Mouse (Mus musculus): ENCODE results near the gene Git2. TPM values are rescaled to one million over a fixed set of nuclear protein-coding genes. Genes with fewer than 3 reads are reported as not detected.
A peak's percentile ranks its signal among the peaks of the same experiment; 100 is the strongest.

Git2 gene
- polyA plus RNA-seq, 1 experiment from 2014 or later: 14.8 TPM

DNA sequence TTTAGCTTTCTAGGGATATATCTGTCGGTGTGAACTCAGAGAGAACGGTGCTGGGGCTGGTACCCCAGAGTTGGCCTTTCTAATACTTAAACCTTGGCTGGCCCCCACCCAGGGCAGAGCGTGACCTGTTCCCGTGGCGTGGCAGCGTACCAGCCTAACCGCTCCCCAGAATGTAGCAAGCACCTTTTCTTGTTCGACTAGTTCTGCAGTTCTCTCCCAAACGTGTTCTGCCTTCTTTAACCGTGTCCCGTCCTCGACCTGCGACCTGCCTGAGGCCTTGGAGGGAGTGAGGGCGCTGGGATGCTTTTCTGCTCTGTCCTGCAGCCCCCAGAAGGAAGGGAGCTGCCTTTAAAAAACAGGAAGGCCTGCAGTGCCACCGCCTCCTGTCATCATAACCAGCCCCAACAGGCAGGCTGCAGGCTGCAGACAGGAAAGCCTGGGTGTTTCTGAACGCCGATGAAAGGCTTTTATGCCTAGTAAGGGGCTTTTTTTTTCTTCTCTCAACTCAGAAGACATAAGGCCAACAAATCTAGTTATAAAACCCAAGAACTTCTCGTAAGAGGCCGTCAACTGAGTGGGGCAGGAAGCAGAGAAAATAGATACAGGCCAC is 94.5 kb downstream of the Git2 start:
- H3K9ac ChIP-seq: no peak overlapping the region

GRCm38 (mm10) chr5:114679841-114680591 is 95.3 kb downstream of the Git2 start:
- Histone ChIP-seq H3K4me1 (replicated peaks) (peaks cover 10% of the 10 kb centered on the region), H3K36me3 (peaks cover 11% of the 10 kb centered on the region; the same call in 1 of the 2 replicates), H3K27me3 (no peaks in the 10 kb centered on the region), H3K9me3 (replicated peaks) (no peaks in the 10 kb centered on the region), H3K4me3 (replicated peaks) (no peak overlapping the region), H3K4me2 (no peak overlapping the region), H3K9ac (no peak overlapping the region), H3K27ac (no peak overlapping the region; the same call in 1 of the 2 replicates)
- WGBS (ENCODE audit: insufficient replicate concordance): 65% methylated on average over 17 of the region's 17 CpGs
- no peak for DNase-seq
- no peak for ATAC-seq (ENCODE audit: low read depth)

More for the DNA sequence above, 94.5 kb downstream of the Git2 start:
- no peaks in the 10 kb centered on the region for H3K27me3 ChIP-seq
- H3K36me3 ChIP-seq: peaks cover 11% of the 10 kb centered on the region; the same call in 1 of the 2 replicates
- WGBS (ENCODE audit: insufficient replicate concordance): 54% methylated on average over 19 of the region's 19 CpGs
- peaks cover 10% of the 10 kb centered on the region for H3K4me1 ChIP-seq (replicated peaks)
- DNase-seq (no peak), ATAC-seq (ENCODE audit: low read depth) (no peak)
- no peaks in the 10 kb centered on the region for H3K9me3 ChIP-seq (replicated peaks)
- H3K27ac ChIP-seq: peak overlapping the region; percentile 18; the same call in 1 of the 2 replicates
- no peak overlapping the region for H3K4me3 ChIP-seq (replicated peaks)
- no peak overlapping the region for H3K4me2 ChIP-seq

Small RNA genes within 50 kb of the gene (microRNA-seq; reads per million reads assigned to microRNA genes)
- gene Mir7028: not detected

Other genes starting within 250 kb of the Git2 start
- gene Fam222a, start 207.5 kb downstream of the Git2 start, polyA plus RNA-seq (2015; fragmentation: Nextera tagmentation; extraction: Ambion mirVana): 0.58 and 0.61 TPM in 2 replicates
- gene Trpv4, start 117.1 kb downstream of the Git2 start, polyA plus RNA-seq (2015; fragmentation: Nextera tagmentation; extraction: Ambion mirVana): 0.17 and 0.23 TPM in 2 replicates
- 36.1 and 41.7 TPM in 2 replicates for gene Gltp, start 84.5 kb downstream of the Git2 start, polyA plus RNA-seq (2015; fragmentation: Nextera tagmentation; extraction: Ambion mirVana)
- gene Tchp, start 67.8 kb downstream of the Git2 start, polyA plus RNA-seq (2015; fragmentation: Nextera tagmentation; extraction: Ambion mirVana): 4.4 and 4.8 TPM in 2 replicates
- gene Ankrd13a, start 840 bp downstream of the Git2 start, polyA plus RNA-seq (2015; fragmentation: Nextera tagmentation; extraction: Ambion mirVana): 43.3 and 49.0 TPM in 2 replicates
- 31.0 and 32.0 TPM in 2 replicates for gene 1500011B03Rik, start 48.0 kb upstream of the Git2 start, polyA plus RNA-seq (2015; fragmentation: Nextera tagmentation; extraction: Ambion mirVana)
- not detected in 2 replicates for gene 4930519G04Rik, start 78.1 kb upstream of the Git2 start, polyA plus RNA-seq (2015; fragmentation: Nextera tagmentation; extraction: Ambion mirVana)
- gene Gm9936, start 83.2 kb upstream of the Git2 start, polyA plus RNA-seq (2015; fragmentation: Nextera tagmentation; extraction: Ambion mirVana): not detected in 2 replicates
- 3.1 and 3.4 TPM in 2 replicates for gene Oasl2, start 121.4 kb upstream of the Git2 start, polyA plus RNA-seq (2015; fragmentation: Nextera tagmentation; extraction: Ambion mirVana)
- gene Oasl1, start 147.7 kb upstream of the Git2 start, polyA plus RNA-seq (2015; fragmentation: Nextera tagmentation; extraction: Ambion mirVana): 0.52 and 0.54 TPM in 2 replicates
- 22.2 and 24.6 TPM in 2 replicates for gene 2210016L21Rik, start 166.6 kb upstream of the Git2 start, polyA plus RNA-seq (2015; fragmentation: Nextera tagmentation; extraction: Ambion mirVana)
- gene Hnf1a, start 195.6 kb upstream of the Git2 start, polyA plus RNA-seq (2015; fragmentation: Nextera tagmentation; extraction: Ambion mirVana): 2.4 and 2.9 TPM in 2 replicates
- gene Sppl3, start 235.6 kb upstream of the Git2 start, polyA plus RNA-seq (2015; fragmentation: Nextera tagmentation; extraction: Ambion mirVana): 4.2 and 4.7 TPM in 2 replicates